In the genomic region with DNA sequence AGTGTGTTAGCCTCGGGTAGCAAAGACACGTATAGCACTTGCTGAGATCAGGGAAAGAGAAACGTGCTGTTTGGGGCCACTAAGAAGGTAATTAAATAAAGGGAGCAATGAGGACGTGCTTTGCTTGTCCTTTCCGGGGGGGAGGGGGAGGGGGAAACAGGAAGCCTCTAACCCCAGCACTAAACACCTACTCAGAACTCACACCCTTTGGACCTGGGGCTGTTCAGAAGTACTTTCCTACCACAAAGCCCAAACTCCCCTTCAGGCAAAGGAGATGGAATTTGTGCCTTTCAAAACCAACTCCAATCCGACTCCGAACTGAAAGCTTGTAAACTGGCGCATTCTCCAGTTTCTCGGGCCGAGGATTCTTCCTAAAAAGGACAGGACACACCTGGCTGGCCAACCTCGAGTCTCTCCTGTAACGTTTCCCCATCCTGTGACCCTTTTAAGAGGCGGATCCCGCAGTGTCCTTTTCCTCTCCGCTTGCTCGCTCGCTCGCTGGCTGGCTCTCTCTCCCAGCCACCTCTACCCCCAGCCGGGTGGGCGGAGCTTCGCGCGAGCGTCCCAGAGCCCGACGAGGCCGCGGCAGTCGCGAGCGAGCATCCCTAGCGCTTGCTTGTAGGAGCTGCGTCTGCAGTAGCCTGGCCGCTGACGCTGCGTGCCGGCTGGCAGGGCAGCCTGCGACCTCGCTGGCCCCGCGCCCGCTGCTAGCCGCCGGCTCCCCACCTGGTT, we compare ENCODE assay signal across 8 mouse cellular contexts. TPM values are rescaled to one million over a fixed set of nuclear protein-coding genes. Genes with fewer than 3 reads are reported as not detected.
DNase-seq lines count a peak whose midpoint lies in the region; ATAC-seq and TF ChIP-seq lines count a peak whose summit lies in the region.

No protein-coding gene starts in this region.

- no peak for TF ChIP-seq POLR2A in thymus, adult 2 months (IDR thresholded peaks at IDR 0.05; ENCODE audit: control insufficient read depth, extremely low read depth, insufficient read depth, low read length, poor library complexity)

- POLR2A ChIA-PET in Patski (lab: Charles Lee): no interaction called here

- peaks cover 18% of the 10 kb centered on the region for H3K27me3 ChIP-seq in Patski
- no peaks in the 10 kb centered on the region for H3K27me3 ChIP-seq in hindbrain, embryonic 11.5 days (ENCODE audit: control insufficient read depth, insufficient read depth, low read length)
- H3K27me3 ChIP-seq in lung, embryonic 16.5 days (ENCODE audit: control insufficient read depth, insufficient read depth, low read depth, low read length): peaks cover 2% of the 10 kb centered on the region
- no peaks in the 10 kb centered on the region for H3K27me3 ChIP-seq in thymus, adult 2 months (ENCODE audit: control insufficient read depth, insufficient read depth, low read length)

- no peaks in the 10 kb centered on the region for H3K9me3 ChIP-seq in hindbrain, embryonic 11.5 days (ENCODE audit: control insufficient read depth, low read length)
- no peaks in the 10 kb centered on the region for H3K9me3 ChIP-seq in lung, embryonic 16.5 days (ENCODE audit: control insufficient read depth, low read length)

- in situ Hi-C loops in Patski (cut with MboI; ENCODE audit: low pct_unique_long_range_greater_than_20kb): no loop called here

- no peak for TF ChIP-seq CTCF in Patski (IDR thresholded peaks at IDR 0.05)
- TF ChIP-seq CTCF in thymus, adult 2 months (IDR thresholded peaks at IDR 0.05; ENCODE audit: borderline replicate concordance, control insufficient read depth, extremely low read depth, insufficient read depth, low read length, poor library complexity): no peak

- CTCF ChIA-PET in Patski (lab: Charles Lee): interaction anchor here (1.0 kb wide), 1 partner anchor 11 kb away, joined by 3 read pairs; no protein-coding TSS in a partner anchor

- WGBS in hindbrain, embryonic 11.5 days: 6% methylated on average over 44 of the region's 44 CpGs
- 13% methylated on average over 40 of the region's 44 CpGs for WGBS in lung, embryonic 16.5 days
- WGBS in thymus, adult 2 months: 7% methylated on average over 33 of the region's 44 CpGs

- DNase-seq in Patski (ENCODE audit: low read depth, low spot score): peak; percentile 20
- peak; percentile 90 to 91 for DNase-seq in cerebellum, postnatal 14 days
- DNase-seq in frontal cortex, postnatal 10 days (ENCODE audit: low spot score in 2 of 2): peak; percentile 47 to 71
- peak; percentile 82 for DNase-seq in hindbrain, embryonic 11.5 days (ENCODE audit: low spot score)
- DNase-seq in layer of hippocampus, adult 9-11 months: peak; percentile 70
- peak; percentile 78 for DNase-seq in ovary, adult 18-20 months (ENCODE audit: low spot score)
- DNase-seq in thymus, adult 2 months: peak; percentile 74

- peak overlapping the region; percentile 77 for H3K4me2 ChIP-seq in hindbrain, embryonic 11.5 days (replicated peaks; ENCODE audit: low read depth, low read length)
- H3K4me2 ChIP-seq in lung, embryonic 16.5 days (ENCODE audit: low read depth, low read length): peak overlapping the region; percentile 67

- H3K4me1 ChIP-seq in hindbrain, embryonic 11.5 days (replicated peaks; ENCODE audit: control insufficient read depth, insufficient read depth, low read length): no peaks in the 10 kb centered on the region
- H3K4me1 ChIP-seq in lung, embryonic 16.5 days (replicated peaks; ENCODE audit: control insufficient read depth, insufficient read depth, low read length): no peaks in the 10 kb centered on the region
- peaks cover 7% of the 10 kb centered on the region for H3K4me1 ChIP-seq in thymus, adult 2 months (replicated peaks; ENCODE audit: control insufficient read depth, insufficient read depth, low read length)

- H3K36me3 ChIP-seq in hindbrain, embryonic 11.5 days (ENCODE audit: control insufficient read depth, insufficient read depth, low read length): no peaks in the 10 kb centered on the region
- no peaks in the 10 kb centered on the region for H3K36me3 ChIP-seq in lung, embryonic 16.5 days (ENCODE audit: control insufficient read depth, insufficient read depth, low read length)
- H3K36me3 ChIP-seq in thymus, adult 2 months (ENCODE audit: control insufficient read depth, insufficient read depth, low read length): no peaks in the 10 kb centered on the region

- peak; percentile 96 for ATAC-seq in Patski
- ATAC-seq in hindbrain, embryonic 11.5 days (ENCODE audit: low FRiP score): peak; percentile 97
- ATAC-seq in lung, embryonic 16.5 days (ENCODE audit: low read depth): peak; percentile 99

- no peak overlapping the region for H3K27ac ChIP-seq in hindbrain, embryonic 11.5 days (ENCODE audit: low read depth, low read length)
- H3K27ac ChIP-seq in lung, embryonic 16.5 days (ENCODE audit: low read length): 0 out of 2 replicates have a peak overlapping the region, but pooled peaks have one; percentile 13
- 0 out of 2 replicates have a peak overlapping the region, but pooled peaks have one; percentile 14 for H3K27ac ChIP-seq in thymus, adult 2 months (ENCODE audit: control insufficient read depth, insufficient read depth, low read length)

- peak overlapping the region; percentile 47 for H3K4me3 ChIP-seq in hindbrain, embryonic 11.5 days (ENCODE audit: low read depth, low read length)
- H3K4me3 ChIP-seq in lung, embryonic 16.5 days (ENCODE audit: low read length): peak overlapping the region; percentile 65
- H3K4me3 ChIP-seq in thymus, adult 2 months (ENCODE audit: control insufficient read depth, insufficient read depth, low read length): peak overlapping the region; percentile 44

- peak overlapping the region; percentile 47 for H3K9ac ChIP-seq in hindbrain, embryonic 11.5 days (ENCODE audit: low read depth, low read length)
- peak overlapping the region; percentile 63 for H3K9ac ChIP-seq in lung, embryonic 16.5 days (ENCODE audit: low read length)

RNA-seq across cellular contexts. Expression of a gene that starts 47.1 kb away (rescaled TPM):
- 54.2 TPM for polyA plus RNA-seq in Patski (2021)
- polyA plus RNA-seq in hindbrain, embryonic 11.5 days (2014; fragmentation: Nextera tagmentation; extraction: Ambion mirVana): 1.8 and 2.6 TPM in 2 replicates
- 5.9 and 7.0 TPM in 2 replicates for polyA plus RNA-seq in lung, embryonic 16.5 days (2015; fragmentation: Nextera tagmentation; extraction: Ambion mirVana)
- polyA plus RNA-seq in thymus, adult 2 months (2012; rRNA removed): 4.0 and 4.1 TPM in 2 replicates

Comparison
In these comparisons a context has a peak if more than half of its experiments do, and no peak if none do; other contexts are left out.
1. DNase-seq: peak in every context shown above with its lines; median percentile 90 in cerebellum, postnatal 14 days; 82 in hindbrain, embryonic 11.5 days; 78 in ovary, adult 18-20 months; 74 in thymus, adult 2 months; 70 in layer of hippocampus, adult 9-11 months; 59 in frontal cortex, postnatal 10 days; 20 in Patski.